Mouse (Mus musculus) hindbrain, embryonic 12.5 days (tissue): ENCODE data around the gene Camk2b. TPM values are rescaled to one million over a fixed set of nuclear protein-coding genes. Genes with fewer than 3 reads are reported as not detected.

Source experiments
- ATAC-seq: fragments of 200-750 bp; cut with Nextera tagmentation; 2 replicates; pipeline ENCODE4 v1.8.0; 2017; ENCODE audit warnings: moderate TSS enrichment; ENCODE audit not compliant: low FRiP score
- H3K27ac ChIP-seq: fragments of 300-500 bp; sonication (generic); 2 replicates; pipeline ENCODE4 v1.5.1; 2016; ENCODE audit warnings: mild to moderate bottlenecking
- H3K27me3 ChIP-seq: fragments of 300-500 bp; sonication (generic); 2 replicates; pipeline ENCODE4 v1.6.1; 2016; ENCODE audit warnings: mild to moderate bottlenecking
- H3K36me3 ChIP-seq: fragments of 300-500 bp; sonication (generic); 2 replicates; pipeline ENCODE4 v1.6.1; 2016; ENCODE audit warnings: mild to moderate bottlenecking
- H3K4me1 ChIP-seq: fragments of 300-500 bp; sonication (generic); 2 replicates; pipeline ENCODE4 v1.6.1; 2016
- H3K4me2 ChIP-seq: fragments of 300-500 bp; sonication (generic); replicated peaks from 2 replicates; pipeline ENCODE4 v1.6.1; 2016; ENCODE audit warnings: mild to moderate bottlenecking
- H3K4me3 ChIP-seq: fragments of 300-500 bp; sonication (generic); 2 replicates; pipeline ENCODE4 v1.5.1; 2016; ENCODE audit warnings: mild to moderate bottlenecking
- H3K9ac ChIP-seq: fragments of 300-500 bp; sonication (generic); 2 replicates; pipeline ENCODE4 v1.6.1; 2016; ENCODE audit warnings: mild to moderate bottlenecking, moderate library complexity
- H3K9me3 ChIP-seq: fragments of 300-500 bp; sonication (generic); replicated peaks from 2 replicates; pipeline ENCODE4 v1.6.1; 2016; ENCODE audit warnings: mild to moderate bottlenecking
- WGBS: fragments of 180-500 bp; shearing (Covaris S2); methylation state at CpG from one replicate; pipeline ENCODE4 v1.1.7; 2016; 5-methylcytosine and 5-hydroxymethylcytosine counted together
- polyA plus RNA-seq: library from polyadenylated mRNA; unstranded; fragments of >200 nt; fragmentation: Nextera tagmentation; extraction: Ambion mirVana; gene quantifications from 2 replicates; pipeline ENCODE4 v1.2.1, GENCODE M21; 2016

The Camk2b gene
- polyA plus RNA-seq, 1 experiment from 2014 or later: 16.5 TPM

DNA sequence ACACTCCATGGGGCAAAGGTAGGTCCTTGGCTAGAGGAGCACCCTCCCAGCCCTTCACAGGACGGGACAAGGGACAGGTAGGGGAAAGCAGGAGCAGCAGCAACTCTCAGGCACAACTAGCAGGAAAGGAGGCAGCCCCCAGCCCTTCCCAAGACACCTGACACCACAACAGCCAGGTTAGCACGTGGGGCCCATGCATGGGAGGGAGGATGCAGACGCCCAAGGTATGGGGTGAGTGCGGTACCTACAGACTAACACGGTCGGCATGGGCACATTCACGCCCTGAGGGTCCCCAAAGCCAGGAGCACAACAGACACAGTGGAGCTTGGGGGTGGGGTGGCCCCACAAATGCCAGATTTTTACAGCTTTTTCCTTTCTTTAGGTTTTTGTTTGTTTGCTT is 95.0 kb downstream of the Camk2b start:
- H3K4me3 ChIP-seq: no peak overlapping the region
- no peak overlapping the region for H3K4me2 ChIP-seq
- ATAC-seq: no peak
- no peaks in the 10 kb centered on the region for H3K9me3 ChIP-seq
- H3K27me3 ChIP-seq: peaks cover 3% of the 10 kb centered on the region; the same call in 1 of the 2 replicates
- H3K27ac ChIP-seq: no peak overlapping the region
- peaks cover 50% of the 10 kb centered on the region for H3K36me3 ChIP-seq
- H3K9ac ChIP-seq: no peak overlapping the region
- WGBS: 58% methylated on average over 7 of the region's 7 CpGs
- H3K4me1 ChIP-seq: peaks cover 8% of the 10 kb centered on the region

- H3K9me3 ChIP-seq: no peaks in the 10 kb centered on the region
- no peak overlapping the region for H3K27ac ChIP-seq
- peaks cover 80% of the 10 kb centered on the region for H3K36me3 ChIP-seq
- peaks cover 3% of the 10 kb centered on the region; the same call in 1 of the 2 replicates for H3K27me3 ChIP-seq
- no peak for ATAC-seq
- H3K4me3 ChIP-seq: no peak overlapping the region
- peaks cover 5% of the 10 kb centered on the region for H3K4me1 ChIP-seq
- 84% methylated on average over 6 of the region's 6 CpGs for WGBS
- no peak overlapping the region for H3K9ac ChIP-seq
- no peak overlapping the region for H3K4me2 ChIP-seq
These were observed 97.9 kb downstream of the Camk2b start for GRCm38 (mm10) chr11:5968223-5968622.

DNA sequence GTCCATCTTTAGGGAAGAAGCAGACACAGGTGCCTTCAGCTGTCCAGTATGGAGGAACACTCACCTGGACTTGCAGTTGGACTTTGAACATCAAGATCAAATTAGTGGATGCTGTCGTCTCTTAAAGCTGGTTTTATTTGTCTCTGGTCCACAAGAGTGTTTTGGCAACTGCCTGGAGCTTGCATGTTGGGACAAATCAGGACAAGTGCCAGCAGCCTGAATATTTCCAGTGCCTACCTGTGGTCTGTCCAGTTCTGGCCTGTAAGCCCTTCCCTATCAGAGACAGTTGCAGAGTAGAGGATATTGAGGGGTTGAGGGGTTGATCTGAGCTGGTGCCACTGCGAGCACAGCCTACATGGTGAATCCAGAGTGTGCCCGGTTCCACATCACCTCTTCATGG is 99.4 kb downstream of the Camk2b start:
- Histone ChIP-seq H3K36me3 (peaks cover 87% of the 10 kb centered on the region), H3K4me1 (no peaks in the 10 kb centered on the region), H3K9me3 (no peaks in the 10 kb centered on the region), H3K27me3 (no peaks in the 10 kb centered on the region), H3K9ac (no peak overlapping the region), H3K4me2 (no peak overlapping the region), H3K4me3 (no peak overlapping the region), H3K27ac (no peak overlapping the region)
- no peak for ATAC-seq
- WGBS: 90% methylated on average over 3 of the region's 3 CpGs

GRCm38 (mm10) chr11:5965865-5966264 is 100.3 kb downstream of the Camk2b start:
- Histone ChIP-seq H3K4me2 (no peak overlapping the region), H3K4me1 (no peaks in the 10 kb centered on the region), H3K9me3 (no peaks in the 10 kb centered on the region), H3K9ac (no peak overlapping the region), H3K4me3 (no peak overlapping the region), H3K27ac (no peak overlapping the region), H3K27me3 (no peaks in the 10 kb centered on the region), H3K36me3 (peaks cover 96% of the 10 kb centered on the region)
- no peak for ATAC-seq
- 86% methylated on average over 11 of the region's 11 CpGs for WGBS

DNA sequence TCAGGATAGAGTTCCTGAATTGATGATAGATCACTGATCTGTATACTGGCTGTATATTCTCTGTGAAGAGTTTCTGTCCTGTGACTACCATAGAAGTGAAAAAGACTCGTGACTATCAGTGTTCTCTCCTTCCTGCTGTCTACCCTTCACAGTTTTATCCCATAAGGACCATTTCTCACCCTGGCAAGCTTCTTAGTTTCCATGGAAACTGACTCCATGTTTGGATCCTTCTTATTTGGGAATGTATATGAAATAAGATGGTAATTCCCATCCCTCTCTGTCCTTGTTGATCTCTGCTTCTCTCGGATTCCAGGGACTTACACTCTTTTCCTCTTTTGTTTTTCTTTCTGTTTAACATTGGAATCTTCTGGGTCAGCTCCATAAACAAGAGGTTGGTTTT is 106.1 kb downstream of the Camk2b start:
- H3K9ac ChIP-seq: no peak overlapping the region
- no peaks in the 10 kb centered on the region for H3K9me3 ChIP-seq
- H3K27ac ChIP-seq: no peak overlapping the region
- no peak overlapping the region for H3K4me3 ChIP-seq
- WGBS: 85% methylated on average over 2 of the region's 2 CpGs
- peaks cover 55% of the 10 kb centered on the region for H3K36me3 ChIP-seq
- no peak for ATAC-seq
- no peaks in the 10 kb centered on the region for H3K27me3 ChIP-seq
- H3K4me1 ChIP-seq: peaks cover 14% of the 10 kb centered on the region
- H3K4me2 ChIP-seq: no peak overlapping the region

DNA sequence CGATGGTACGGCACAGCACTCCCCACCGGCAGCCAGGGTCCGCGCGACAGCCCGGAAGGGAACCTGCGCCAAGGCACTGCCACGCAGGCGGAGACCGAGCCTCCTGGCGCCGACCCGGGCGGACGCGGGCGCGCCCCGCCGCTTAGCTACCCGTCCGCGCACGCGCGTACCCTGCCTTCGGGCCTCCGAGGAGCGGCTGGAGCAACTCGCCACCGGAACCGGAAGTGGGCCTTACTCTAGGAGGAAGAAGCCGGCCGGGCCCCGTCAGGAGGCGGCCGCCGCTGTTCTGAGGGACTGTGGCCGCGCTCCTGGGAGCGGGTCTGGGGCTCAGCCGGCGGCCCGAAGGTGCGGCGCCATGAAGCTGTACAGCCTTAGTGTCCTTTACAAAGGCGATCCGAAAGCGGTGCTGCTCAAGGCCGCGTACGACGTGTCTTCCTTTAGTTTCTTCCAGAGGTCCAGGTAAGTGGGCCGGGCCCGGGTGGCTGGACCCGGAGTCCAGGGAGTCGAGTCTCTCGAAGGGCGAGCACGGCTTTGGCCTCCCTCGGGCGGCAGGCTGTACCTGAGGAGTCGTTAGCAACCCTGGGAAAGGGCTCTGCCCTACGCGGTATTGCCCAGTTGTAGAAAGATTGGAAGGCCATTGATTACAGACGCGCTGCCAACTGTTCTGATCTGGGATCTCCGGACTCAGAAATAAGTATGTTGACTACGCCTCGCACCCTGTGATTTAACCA is 110.5 kb downstream of the Camk2b start, which contains the start of gene Ykt6:
Ykt6 (plus strand) TSS at position 148 of the 731 bp plus-strand sequence.
- H3K36me3 ChIP-seq: peaks cover 12% of the 10 kb centered on the region
- WGBS: under 1% methylated on average over 71 of the region's 71 CpGs
- no peaks in the 10 kb centered on the region for H3K9me3 ChIP-seq
- H3K27me3 ChIP-seq: no peaks in the 10 kb centered on the region
- H3K9ac ChIP-seq: peak within 1 kb of the TSS; percentile 93
- peak within 1 kb of the TSS; percentile 87 for H3K4me2 ChIP-seq
- peak; percentile 96 for ATAC-seq
- H3K27ac ChIP-seq: peak within 1 kb of the TSS; percentile 89
- peak within 1 kb of the TSS; percentile 92 for H3K4me3 ChIP-seq
- H3K4me1 ChIP-seq: peaks cover 18% of the 10 kb centered on the region

DNA sequence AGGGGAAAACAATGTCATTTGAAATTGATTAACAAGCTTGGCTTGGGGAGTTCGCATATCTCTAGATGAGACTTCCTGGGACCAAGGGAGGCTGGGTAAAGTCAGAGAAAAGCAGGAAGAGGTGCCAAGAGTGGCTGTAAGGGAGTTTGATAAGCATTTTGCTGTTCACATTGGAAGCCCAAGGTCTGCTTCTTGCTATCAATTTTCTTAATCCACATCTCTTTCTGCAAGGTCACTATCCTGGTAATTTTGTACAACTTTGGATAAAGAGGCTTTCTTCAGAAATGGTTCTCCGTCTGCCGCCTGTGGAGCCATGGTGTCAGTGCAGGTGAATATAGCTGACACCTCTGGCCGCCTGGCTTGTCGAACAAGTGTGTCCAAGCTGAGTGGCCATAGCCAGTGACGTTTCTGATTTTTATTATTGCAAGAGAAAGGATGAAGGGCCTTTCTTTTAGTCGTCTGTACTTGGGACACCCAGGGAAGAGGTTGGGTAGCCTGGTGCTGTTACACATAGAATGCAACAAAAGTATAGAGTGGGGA is 111.1 kb downstream of the Camk2b start:
- H3K9ac ChIP-seq: peak overlapping the region; percentile 93
- peaks cover 19% of the 10 kb centered on the region for H3K4me1 ChIP-seq
- ATAC-seq: peak; percentile 79
- H3K27me3 ChIP-seq: no peaks in the 10 kb centered on the region
- H3K4me2 ChIP-seq: peak overlapping the region; percentile 87
- H3K9me3 ChIP-seq: no peaks in the 10 kb centered on the region
- peak overlapping the region; percentile 89 for H3K27ac ChIP-seq
- H3K4me3 ChIP-seq: peak overlapping the region; percentile 92
- peaks cover 5% of the 10 kb centered on the region for H3K36me3 ChIP-seq
- 5% methylated on average over 7 of the region's 7 CpGs for WGBS

DNA sequence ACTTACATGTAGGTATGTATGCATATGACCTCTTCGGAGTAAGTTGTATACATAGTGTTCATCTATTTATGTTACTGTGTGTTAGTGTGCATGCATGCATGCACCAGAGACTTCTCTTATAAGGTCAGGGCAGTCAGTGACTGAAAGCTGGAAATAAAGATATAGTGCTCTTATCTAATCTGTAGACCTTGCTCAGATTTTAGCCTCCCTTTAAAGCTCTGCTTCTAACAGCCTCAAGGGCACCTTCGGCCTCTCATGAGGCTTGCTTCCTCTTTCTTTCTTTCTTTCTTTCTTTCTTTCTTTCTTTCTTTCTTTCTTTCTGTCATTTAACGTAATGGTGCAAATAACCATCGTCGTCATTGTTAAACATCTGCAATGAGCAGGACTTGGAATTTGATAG is 111.7 kb downstream of the Camk2b start:
- H3K4me1 ChIP-seq: peaks cover 25% of the 10 kb centered on the region
- H3K9ac ChIP-seq: no peak overlapping the region
- H3K36me3 ChIP-seq: peaks cover 3% of the 10 kb centered on the region
- 78% methylated on average over 5 of the region's 5 CpGs for WGBS
- H3K4me2 ChIP-seq: no peak overlapping the region; the same call in 1 of the 2 replicates
- no peaks in the 10 kb centered on the region for H3K27me3 ChIP-seq
- no peak overlapping the region for H3K4me3 ChIP-seq
- ATAC-seq: no peak
- H3K9me3 ChIP-seq: no peaks in the 10 kb centered on the region
- H3K27ac ChIP-seq: no peak overlapping the region

DNA sequence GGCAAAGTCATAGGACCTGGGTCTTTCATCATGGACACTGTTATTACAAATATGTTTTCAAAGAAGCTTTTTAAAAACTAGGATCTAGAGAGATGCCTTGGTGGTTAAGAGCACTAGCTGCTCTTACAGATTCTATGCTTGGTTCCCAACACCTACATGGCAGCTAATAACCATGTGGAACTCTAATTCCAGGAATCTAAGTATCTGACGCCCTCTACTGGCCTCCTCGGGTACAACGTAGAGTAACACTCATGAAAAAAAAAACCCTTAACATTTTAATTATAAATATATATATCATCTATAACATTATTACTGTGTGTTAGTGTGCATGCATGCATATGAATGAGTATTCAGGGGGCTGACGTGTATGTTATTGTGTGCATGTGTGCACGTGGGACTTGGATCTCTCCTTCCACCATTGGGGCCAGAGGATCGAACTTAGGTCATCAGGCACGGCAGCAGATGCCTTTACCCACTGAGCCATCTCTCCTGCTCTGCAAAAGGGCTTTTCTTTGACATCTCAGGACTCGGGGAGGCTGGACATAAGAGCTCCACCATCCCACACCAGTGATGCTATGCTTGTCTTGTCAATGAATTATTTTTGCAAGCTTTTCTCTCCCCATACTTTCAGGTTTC is 112.9 kb downstream of the Camk2b start:
- no peak overlapping the region for H3K27ac ChIP-seq
- H3K4me1 ChIP-seq: peaks cover 35% of the 10 kb centered on the region
- H3K4me2 ChIP-seq: no peak overlapping the region

DNA sequence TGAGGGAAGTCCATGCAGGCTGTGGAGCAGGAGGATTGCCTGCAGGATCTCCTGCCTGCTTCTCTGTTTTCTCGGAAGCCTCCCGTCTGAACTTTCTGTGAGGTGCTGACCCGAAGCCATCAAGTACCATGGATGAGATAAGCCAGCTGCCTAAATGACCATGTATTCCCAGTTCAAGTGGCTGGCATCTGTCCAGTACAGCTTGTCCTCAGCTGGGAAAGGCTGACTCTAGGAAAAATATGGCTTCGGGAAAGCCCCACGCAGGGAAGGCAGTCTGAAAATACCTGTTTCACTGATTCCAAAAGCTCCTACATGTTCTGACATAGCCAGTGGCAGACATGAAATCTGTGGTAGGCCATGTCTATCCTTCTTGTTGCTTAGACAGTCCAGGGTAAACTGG is 113.7 kb downstream of the Camk2b start:
- no peak overlapping the region for H3K9ac ChIP-seq
- H3K27me3 ChIP-seq: no peaks in the 10 kb centered on the region
- H3K36me3 ChIP-seq: no peaks in the 10 kb centered on the region
- H3K27ac ChIP-seq: no peak overlapping the region
- no peak overlapping the region for H3K4me2 ChIP-seq
- WGBS: 92% methylated on average over 5 of the region's 5 CpGs
- no peaks in the 10 kb centered on the region for H3K9me3 ChIP-seq
- H3K4me3 ChIP-seq: no peak overlapping the region
- no peak for ATAC-seq
- peaks cover 37% of the 10 kb centered on the region for H3K4me1 ChIP-seq

More for the DNA sequence above, 112.9 kb downstream of the Camk2b start:
- 31% methylated on average over 8 of the region's 8 CpGs for WGBS
- no peaks in the 10 kb centered on the region for H3K9me3 ChIP-seq
- no peak overlapping the region for H3K9ac ChIP-seq
- ATAC-seq: no peak
- H3K4me3 ChIP-seq: no peak overlapping the region
- H3K36me3 ChIP-seq: no peaks in the 10 kb centered on the region
- H3K27me3 ChIP-seq: no peaks in the 10 kb centered on the region

DNA sequence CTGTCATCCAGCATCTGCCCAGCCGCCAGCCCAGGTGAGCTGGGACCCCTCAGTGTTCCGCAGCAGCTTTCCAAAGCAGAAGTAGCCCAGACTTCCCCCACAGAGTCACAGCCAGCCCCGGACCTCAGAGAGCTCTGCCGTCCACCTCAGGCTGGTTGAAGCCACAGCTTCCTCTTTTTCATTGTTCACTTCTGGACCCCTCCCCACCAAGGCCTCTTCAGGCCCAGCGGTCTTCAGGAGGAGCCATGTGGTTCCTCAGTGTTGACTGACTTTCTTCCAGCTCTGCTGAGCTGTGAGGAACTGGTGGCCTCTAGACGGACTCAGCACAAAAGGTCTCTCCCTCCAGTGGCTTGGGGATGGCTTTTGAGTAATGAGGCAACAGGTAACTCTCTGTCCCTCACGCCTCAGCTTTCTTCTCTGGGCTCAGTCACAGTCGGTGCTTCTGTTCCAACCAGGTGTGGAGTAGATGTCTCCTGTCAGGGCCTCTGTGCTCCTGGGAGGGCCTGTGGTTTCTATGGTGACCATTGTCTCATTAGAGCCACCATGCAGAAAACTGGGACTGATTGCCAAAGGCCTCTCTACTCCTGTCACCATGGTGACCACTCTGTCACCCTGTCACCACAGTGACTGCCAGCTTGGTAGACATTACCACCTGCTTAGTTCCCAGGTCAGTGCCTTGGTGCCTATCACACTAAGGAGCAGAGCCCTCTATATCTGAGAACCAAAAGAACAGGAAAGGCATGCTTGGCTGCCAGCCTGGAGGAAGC is 116.4 kb downstream of the Camk2b start, which contains the start of gene Gck:
Gck (minus strand) TSS at position 496 of the 767 bp plus-strand sequence.
- peak; percentile 70 for ATAC-seq
- Histone ChIP-seq H3K4me2 (no peak within 1 kb of the TSS), H3K9me3 (no peaks in the 10 kb centered on the region), H3K27me3 (no peaks in the 10 kb centered on the region), H3K9ac (no peak within 1 kb of the TSS), H3K4me3 (no peak within 1 kb of the TSS), H3K27ac (no peak within 1 kb of the TSS), H3K4me1 (peaks cover 22% of the 10 kb centered on the region), H3K36me3 (no peaks in the 10 kb centered on the region)
- WGBS: 57% methylated on average over 8 of the region's 8 CpGs
